Mouse (Mus musculus): Measurements from ENCODE around the gene Tnfrsf13b. TPM values are rescaled to one million over a fixed set of nuclear protein-coding genes. Genes with fewer than 3 reads are reported as not detected.

Gene Tnfrsf13b
- total and polyA plus RNA-seq, 3 experiments: 260 to 356 (median 338) TPM

- in situ Hi-C loops (cut with MboI; ENCODE audit: low pct_ligation_motif_present, low pct_unique_long_range_greater_than_20kb, low sequenced_read_pairs) (loop anchor here (5.0 kb wide), 1 partner anchor 36 kb away; no protein-coding TSS in a partner anchor), dilution Hi-C loops (cut with MboI; ENCODE audit: extremely low pct_ligation_motif_present, extremely low pct_unique_long_range_greater_than_20kb, low sequenced_read_pairs) (no loop called here)
- TF ChIP-seq ZKSCAN1 (IDR thresholded peaks at IDR 0.05; ENCODE audit: borderline replicate concordance, low read depth, low read length): no peak
- TF ChIP-seq EP300 (IDR thresholded peaks at IDR 0.05; ENCODE audit: low read length): 0 out of 2 replicates have a peak, but pooled peaks have one; percentile 24
- TF ChIP-seq MXI1 (IDR thresholded peaks at IDR 0.05; ENCODE audit: low read depth, low read length): 0 out of 2 replicates have a peak, but pooled peaks have one; percentile 5
- no peak for TF ChIP-seq CTCF (conservative IDR thresholded peaks at IDR 0.05 in 1 of 2, IDR thresholded peaks at IDR 0.05 in 1 of 2; ENCODE audit: low read depth in 2 of 2, low read length in 2 of 2)
- 0 out of 2 replicates have a peak, but pooled peaks have one; percentile 35 for TF ChIP-seq IRF4 (IDR thresholded peaks at IDR 0.05; ENCODE audit: low read depth, low read length)
- TF ChIP-seq MEF2A (IDR thresholded peaks at IDR 0.05; ENCODE audit: borderline replicate concordance, low read depth, low read length): peak; percentile 40; the same call in 1 of the 2 replicates
- Histone ChIP-seq H3K79me2 (replicated peaks; ENCODE audit: control insufficient read depth, extremely low read depth, insufficient read depth, poor library complexity, severe bottlenecking) (peaks cover 73% of the 10 kb centered on the region), H3K27me3 (replicated peaks) (no peaks in the 10 kb centered on the region), H3K9me3 (replicated peaks; ENCODE audit: low read length) (no peaks in the 10 kb centered on the region), H3K27ac (ENCODE audit: insufficient read depth, low read depth) (peak overlapping the region; percentile 84), H3K9ac (ENCODE audit: insufficient read depth, low read depth) (peak overlapping the region; percentile 94), H3K36me3 (replicated peaks in 1 of 2; ENCODE audit: control insufficient read depth in 1 of 2, insufficient read depth in 1 of 2, low read length in 1 of 2) (peaks cover 55 to 78% of the 10 kb centered on the region in 2 experiments), H3K4me2 (ENCODE audit: insufficient read depth, low read depth, poor library complexity, severe bottlenecking) (peak overlapping the region; percentile 93), H3K4me3 (replicated peaks in 1 of 3; ENCODE audit: low read depth in 2 of 3, low read length in 2 of 3, poor library complexity in 1 of 3) (peak overlapping the region; percentile 64 to 89 (median 66)), H3K4me1 (ENCODE audit: control insufficient read depth in 1 of 2, insufficient read depth in 2 of 2) (peaks cover 34 to 77% of the 10 kb centered on the region in 2 experiments)
- no peak for DNase-seq (ENCODE audit: extremely low read depth)
These were observed 16.5 kb downstream of the Tnfrsf13b start for GRCm38 (mm10) chr11:61142941-61143530.

GRCm38 (mm10) chr11:61143564-61144469 lies 17.3 kb downstream of the Tnfrsf13b start:
- Histone ChIP-seq H3K27me3 (replicated peaks) (no peaks in the 10 kb centered on the region), H3K27ac (ENCODE audit: insufficient read depth, low read depth) (peak overlapping the region; percentile 84), H3K9me3 (replicated peaks; ENCODE audit: low read length) (no peaks in the 10 kb centered on the region), H3K4me2 (ENCODE audit: insufficient read depth, low read depth, poor library complexity, severe bottlenecking) (peak overlapping the region; percentile 93), H3K4me1 (ENCODE audit: control insufficient read depth in 1 of 2, insufficient read depth in 2 of 2) (peaks cover 26 to 73% of the 10 kb centered on the region in 2 experiments), H3K36me3 (replicated peaks in 1 of 2; ENCODE audit: control insufficient read depth in 1 of 2, insufficient read depth in 1 of 2, low read length in 1 of 2) (peaks cover 58 to 78% of the 10 kb centered on the region in 2 experiments), H3K9ac (ENCODE audit: insufficient read depth, low read depth) (peak overlapping the region; percentile 94), H3K4me3 (replicated peaks in 1 of 3; ENCODE audit: low read depth in 2 of 3, low read length in 2 of 3, poor library complexity in 1 of 3) (peak overlapping the region; percentile 64 to 89 (median 66)), H3K79me2 (replicated peaks; ENCODE audit: control insufficient read depth, extremely low read depth, insufficient read depth, poor library complexity, severe bottlenecking) (peaks cover 65% of the 10 kb centered on the region)
- in situ Hi-C loops (cut with MboI; ENCODE audit: low pct_ligation_motif_present, low pct_unique_long_range_greater_than_20kb, low sequenced_read_pairs): loop anchor here (5.0 kb wide), 1 partner anchor 37 kb away; no protein-coding TSS in a partner anchor
- DNase-seq (ENCODE audit: extremely low read depth): peak; percentile 91
- dilution Hi-C loops (cut with MboI; ENCODE audit: extremely low pct_ligation_motif_present, extremely low pct_unique_long_range_greater_than_20kb, low sequenced_read_pairs): no loop called here
- peak; percentile 52; the same call in 1 of the 2 replicates for TF ChIP-seq ELF1 (IDR thresholded peaks at IDR 0.05; ENCODE audit: low read depth, low read length)
- TF ChIP-seq IRF4 (IDR thresholded peaks at IDR 0.05; ENCODE audit: low read depth, low read length): peak; percentile 90
- TF ChIP-seq ETS1 (conservative IDR thresholded peaks at IDR 0.05; ENCODE audit: low read depth, low read length): peak; percentile 32; the same call in 1 of the 2 replicates
- TF ChIP-seq RAD21 (IDR thresholded peaks at IDR 0.05; ENCODE audit: low read depth, low read length): peak; percentile 44
- TF ChIP-seq CHD2 (IDR thresholded peaks at IDR 0.05; ENCODE audit: low read length): peak; percentile 50
- TF ChIP-seq JUN (IDR thresholded peaks at IDR 0.05; ENCODE audit: insufficient read depth, low read depth, low read length): peak; percentile 22; the same call in 1 of the 2 replicates
- peak; percentile 56; the same call in 1 of the 2 replicates for TF ChIP-seq NELFE (IDR thresholded peaks at IDR 0.05; ENCODE audit: low read depth, low read length)
- peak; percentile 61; the same call in 1 of the 2 replicates for TF ChIP-seq TBP (conservative IDR thresholded peaks at IDR 0.05; ENCODE audit: low read depth, low read length)
- no peak for TF ChIP-seq MAFK (IDR thresholded peaks at IDR 0.05; ENCODE audit: insufficient replicate concordance, low read length)
- peak; percentile 56; the same call in 1 of the 2 replicates for TF ChIP-seq JUND (conservative IDR thresholded peaks at IDR 0.05; ENCODE audit: low read depth, low read length)
- peak; percentile 39 for TF ChIP-seq HCFC1 (IDR thresholded peaks at IDR 0.05; ENCODE audit: low read depth, low read length)
- peak; percentile 76 to 83 for TF ChIP-seq CTCF (conservative IDR thresholded peaks at IDR 0.05 in 1 of 2, IDR thresholded peaks at IDR 0.05 in 1 of 2; ENCODE audit: low read depth in 2 of 2, low read length in 2 of 2)
- peak; percentile 52 for TF ChIP-seq SMC3 (IDR thresholded peaks at IDR 0.05; ENCODE audit: low read depth, low read length)
- TF ChIP-seq E2F4 (IDR thresholded peaks at IDR 0.05; ENCODE audit: insufficient replicate concordance, low read depth, low read length): no peak
- peak; percentile 12 for TF ChIP-seq MEF2A (IDR thresholded peaks at IDR 0.05; ENCODE audit: borderline replicate concordance, low read depth, low read length)
- peak; percentile 71 for TF ChIP-seq EP300 (IDR thresholded peaks at IDR 0.05; ENCODE audit: low read length)
- peak; percentile 39 for TF ChIP-seq BHLHE40 (IDR thresholded peaks at IDR 0.05; ENCODE audit: low read depth, low read length)
- TF ChIP-seq SIN3A (IDR thresholded peaks at IDR 0.05; ENCODE audit: low read length): 0 out of 2 replicates have a peak, but pooled peaks have one; percentile 56
- peak; percentile 21; the same call in 1 of the 2 replicates for TF ChIP-seq CHD1 (IDR thresholded peaks at IDR 0.05; ENCODE audit: low read depth, low read length)
- no peak; the same call in 1 of the 2 replicates for TF ChIP-seq ZMIZ1 (IDR thresholded peaks at IDR 0.05; ENCODE audit: low read depth, low read length)
- no peak; the same call in 1 of the 2 replicates for TF ChIP-seq RCOR1 (conservative IDR thresholded peaks at IDR 0.05; ENCODE audit: low read depth, low read length)
- peak; percentile 47 for TF ChIP-seq ZNF384 (IDR thresholded peaks at IDR 0.05; ENCODE audit: low read depth, low read length)
- TF ChIP-seq POLR2AphosphoS2 (IDR thresholded peaks at IDR 0.05; ENCODE audit: low read depth, low read length): no peak
- TF ChIP-seq MYC (IDR thresholded peaks at IDR 0.05; ENCODE audit: low read depth, low read length): no peak
- no peak for TF ChIP-seq ZKSCAN1 (IDR thresholded peaks at IDR 0.05; ENCODE audit: borderline replicate concordance, low read depth, low read length)
